ENCODE assay signal across 27 mouse cellular contexts in the genomic region with DNA sequence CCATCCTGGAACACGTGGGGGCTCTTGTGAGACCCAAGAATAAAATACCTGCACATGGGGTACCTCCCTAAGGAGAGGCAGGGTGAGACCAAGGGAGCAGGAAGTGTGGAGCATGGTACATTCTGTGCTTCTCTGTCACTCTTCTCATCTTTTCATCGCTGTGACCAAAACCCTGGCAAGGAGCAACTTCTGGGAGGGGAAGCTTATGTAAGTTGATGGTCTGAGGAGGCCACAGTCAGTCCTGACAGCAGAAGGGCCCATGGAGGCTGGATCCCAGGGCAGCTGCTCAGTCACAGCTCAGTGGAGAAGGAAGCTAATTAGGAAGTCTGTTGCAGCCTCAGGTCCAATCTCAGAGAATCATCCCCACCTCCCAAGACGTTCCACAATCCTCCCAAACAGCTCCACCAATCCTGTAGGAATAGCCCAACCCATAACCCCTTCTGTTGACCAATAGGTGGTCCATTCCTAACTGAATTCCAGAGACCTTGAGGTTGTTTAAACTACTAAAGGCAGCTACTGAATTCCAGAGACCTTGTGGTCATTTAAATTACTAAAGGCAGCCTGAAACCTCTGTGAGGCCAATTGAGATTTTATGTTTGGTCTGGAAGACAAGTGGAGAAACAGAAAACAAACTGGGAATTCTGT. TPM values are rescaled to one million over a fixed set of nuclear protein-coding genes. Genes with fewer than 3 reads are reported as not detected.
DNase-seq lines count a peak whose midpoint lies in the region; TF ChIP-seq lines count a peak whose summit lies in the region.
"Had no signal": no experiment of that assay in that cellular context is flagged by ENCODE, and none has a peak within 500 bp of the region (broad histone marks: within the 10 kb centered on the region; RNA-seq: fewer than 3 reads in every experiment).

No protein-coding gene starts in this region.

- H3K27me3 ChIP-seq in ES-Bruce4 (ENCODE audit: control insufficient read depth, insufficient read depth, low read length, poor library complexity, severe bottlenecking): no peaks in the 10 kb centered on the region; the same call in 1 of the 2 replicates
- H3K27me3 ChIP-seq: heart, embryonic 12.5 days; kidney, embryonic 15.5 days; liver, embryonic 13.5 days; midbrain, embryonic 12.5 days; neural tube, embryonic 15.5 days had no signal

- H3K9me3 ChIP-seq in ES-Bruce4 (replicated peaks; ENCODE audit: control insufficient read depth, insufficient read depth, low read length, poor library complexity, severe bottlenecking): no peaks in the 10 kb centered on the region
- H3K9me3 ChIP-seq: embryonic facial prominence, embryonic 10.5 days; heart, embryonic 12.5 days; hindbrain, embryonic 10.5 days; kidney, embryonic 15.5 days; liver, embryonic 13.5 days; midbrain, embryonic 12.5 days; neural tube, embryonic 15.5 days had no signal

- peak overlapping the region; percentile 13; the same call in 1 of the 2 replicates for H3K27ac ChIP-seq in ES-Bruce4 (ENCODE audit: insufficient read depth, low read length)
- H3K27ac ChIP-seq: embryonic facial prominence, embryonic 10.5 days; hindbrain, embryonic 10.5 days; hindbrain, postnatal 0 days; kidney, embryonic 15.5 days; liver, embryonic 13.5 days; midbrain, embryonic 12.5 days; neural tube, embryonic 15.5 days had no signal

- TF ChIP-seq EP300 in ES-Bruce4 (IDR thresholded peaks at IDR 0.05; ENCODE audit: insufficient read depth, low read depth, low read length): no peak

- no peak for TF ChIP-seq POLR2A in ES-Bruce4 (IDR thresholded peaks at IDR 0.05; ENCODE audit: insufficient read depth, low read length)

- H3K4me3 ChIP-seq in ES-Bruce4 (ENCODE audit: low read depth, low read length): no peak overlapping the region
- H3K4me3 ChIP-seq: embryonic facial prominence, embryonic 10.5 days; heart, embryonic 12.5 days; hindbrain, embryonic 10.5 days; kidney, embryonic 15.5 days; liver, embryonic 13.5 days; midbrain, embryonic 12.5 days; neural tube, embryonic 15.5 days had no signal

- H3K36me3 ChIP-seq in ES-Bruce4 (ENCODE audit: control insufficient read depth, insufficient read depth, low read length, poor library complexity, severe bottlenecking): no peaks in the 10 kb centered on the region
- H3K36me3 ChIP-seq: embryonic facial prominence, embryonic 10.5 days; heart, embryonic 12.5 days; hindbrain, embryonic 10.5 days; kidney, embryonic 15.5 days; liver, embryonic 13.5 days; midbrain, embryonic 12.5 days; neural tube, embryonic 15.5 days had no signal

- peaks cover 4% of the 10 kb centered on the region for H3K4me1 ChIP-seq in ES-Bruce4 (ENCODE audit: control insufficient read depth, insufficient read depth, low read length)
- H3K4me1 ChIP-seq: embryonic facial prominence, embryonic 10.5 days; heart, embryonic 12.5 days; hindbrain, embryonic 10.5 days; kidney, embryonic 15.5 days; liver, embryonic 13.5 days; midbrain, embryonic 12.5 days; neural tube, embryonic 15.5 days had no signal

- peak; percentile 14 for DNase-seq in Muller cell, postnatal 12 days (ENCODE audit: inconsistent ontology term)
- peak; percentile 54 to 75 for DNase-seq in cerebellum, adult 18-20 months
- peak; percentile 58 to 60 for DNase-seq in cerebellum, postnatal 14 days
- no peak for DNase-seq in adrenal gland, adult 2 months
- DNase-seq in urinary bladder, postnatal 4 days (ENCODE audit: low spot score in 2 of 2): no peak
- DNase-seq in thymus, postnatal 25 days: no peak
- DNase-seq: adrenal gland, postnatal 36 days; heart, postnatal 10 days; liver, embryonic 13.5 days; lung, adult 2 months; lung, postnatal 14 days; right cerebral cortex, adult 18-20 months; right cerebral cortex, postnatal 4 days; thymus, postnatal 4 days had no signal

- no peak for TF ChIP-seq CTCF in ES-Bruce4 (IDR thresholded peaks at IDR 0.05; ENCODE audit: low read depth, low read length)

- no peak overlapping the region for H3K9ac ChIP-seq in ES-Bruce4 (ENCODE audit: low read depth, poor library complexity, severe bottlenecking)
- H3K9ac ChIP-seq: heart, embryonic 12.5 days; kidney, embryonic 15.5 days; liver, embryonic 13.5 days; midbrain, embryonic 12.5 days; neural tube, embryonic 15.5 days had no signal

RNA-seq across cellular contexts. Expression of gene Speer4b, which starts 47.9 kb away (rescaled TPM):
- polyA plus RNA-seq in ES-Bruce4 (2011; ENCODE audit: insufficient read depth, insufficient read length, low read depth, missing spikeins): not detected in 2 replicates
- not detected for total RNA-seq in adrenal gland, adult 2 months (2021)
- polyA plus RNA-seq in adrenal gland, adult 2 months (2012; rRNA removed): not detected in 2 replicates
- total RNA-seq: adrenal gland, postnatal 36 days; gastrocnemius, postnatal 4 days; heart, postnatal 10 days; hindbrain, postnatal 0 days; left cerebral cortex, postnatal 25 days; megakaryocyte progenitor cell, adult 5-6 weeks had no signal
- polyA plus RNA-seq: embryonic facial prominence, embryonic 10.5 days; heart, embryonic 12.5 days; intestine, embryonic 16.5 days; kidney, embryonic 15.5 days; limb, embryonic 14.5 days; liver, embryonic 13.5 days; lung, adult 2 months had no signal

Comparison
In these comparisons a context has a peak if more than half of its experiments do, and no peak if none do; other contexts are left out.
1. DNase-seq: peak in Muller cell, postnatal 12 days (single experiment), cerebellum, adult 18-20 months (2 of 2) and cerebellum, postnatal 14 days (2 of 2); none in adrenal gland, adult 2 months (single experiment), urinary bladder, postnatal 4 days (0 of 2) and thymus, postnatal 25 days (single experiment).